Mouse (Mus musculus) yolk sac, embryonic 10.5 days (tissue): Measurements from ENCODE around the gene Zfp653.

Experiments
- DNase-seq: peaks from one replicate; pipeline ENCODE4 v3.0.0-alpha.2; 2017; ENCODE audit warnings: low spot score

Gene Zfp653

GRCm38 (mm10) chr9:22069881-22070553, 1.2 kb downstream of the Zfp653 start:
- no peak for DNase-seq

DNA sequence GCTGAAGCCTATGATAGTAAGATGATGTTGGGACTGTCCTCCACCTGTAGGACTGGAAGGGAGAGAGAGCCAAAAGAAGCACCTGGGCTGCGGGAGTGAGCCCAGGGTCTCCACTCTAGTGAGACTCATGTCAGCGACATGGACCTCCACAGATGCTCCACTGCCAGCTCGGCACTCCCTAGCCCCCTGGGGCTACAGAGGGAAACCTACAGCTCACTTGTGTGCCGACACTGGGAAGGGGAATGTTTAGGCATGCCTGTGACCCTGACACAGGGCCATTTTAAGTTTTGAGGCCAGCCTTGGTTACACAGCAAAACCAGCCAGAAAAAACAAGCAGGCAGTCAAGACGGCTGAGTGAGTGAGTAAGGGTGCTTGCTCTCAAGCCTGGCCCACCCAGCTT, 4.0 kb downstream of the Zfp653 start:
- no peak for DNase-seq

GRCm38 (mm10) chr9:22066433-22066832, 4.7 kb downstream of the Zfp653 start:
- DNase-seq = no peak

GRCm38 (mm10) chr9:22065642-22066041, 5.5 kb downstream of the Zfp653 start:
- DNase-seq = peak; percentile 77

GRCm38 (mm10) chr9:22064341-22064740, 6.8 kb downstream of the Zfp653 start:
- no peak for DNase-seq

DNA sequence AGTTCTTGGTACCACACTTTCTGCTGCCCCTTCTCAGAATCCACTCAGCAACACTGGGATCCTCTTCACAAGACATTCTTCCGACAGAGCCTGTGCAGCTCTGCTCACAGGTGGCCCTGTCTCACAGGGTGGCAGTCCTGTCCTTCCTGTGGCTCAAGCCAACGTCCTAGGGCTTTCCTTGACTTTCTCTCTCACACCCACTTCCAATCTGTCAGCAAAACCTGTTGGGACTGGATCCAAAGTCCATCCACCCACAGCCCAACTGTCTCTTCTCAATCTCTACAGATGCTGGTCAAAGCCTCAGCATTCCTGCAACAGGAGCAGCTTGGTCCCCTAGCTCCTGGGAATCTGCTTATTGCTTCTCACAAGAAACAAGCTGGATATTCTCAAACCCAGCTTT, 9.8 kb downstream of the Zfp653 start:
- peak; percentile 30 for DNase-seq

- DNase-seq = no peak
Measured at GRCm38 (mm10) chr9:22058011-22058424, 13.2 kb downstream of the Zfp653 start.

GRCm38 (mm10) chr9:22057031-22057517, 14.1 kb downstream of the Zfp653 start:
- no peak for DNase-seq

DNA sequence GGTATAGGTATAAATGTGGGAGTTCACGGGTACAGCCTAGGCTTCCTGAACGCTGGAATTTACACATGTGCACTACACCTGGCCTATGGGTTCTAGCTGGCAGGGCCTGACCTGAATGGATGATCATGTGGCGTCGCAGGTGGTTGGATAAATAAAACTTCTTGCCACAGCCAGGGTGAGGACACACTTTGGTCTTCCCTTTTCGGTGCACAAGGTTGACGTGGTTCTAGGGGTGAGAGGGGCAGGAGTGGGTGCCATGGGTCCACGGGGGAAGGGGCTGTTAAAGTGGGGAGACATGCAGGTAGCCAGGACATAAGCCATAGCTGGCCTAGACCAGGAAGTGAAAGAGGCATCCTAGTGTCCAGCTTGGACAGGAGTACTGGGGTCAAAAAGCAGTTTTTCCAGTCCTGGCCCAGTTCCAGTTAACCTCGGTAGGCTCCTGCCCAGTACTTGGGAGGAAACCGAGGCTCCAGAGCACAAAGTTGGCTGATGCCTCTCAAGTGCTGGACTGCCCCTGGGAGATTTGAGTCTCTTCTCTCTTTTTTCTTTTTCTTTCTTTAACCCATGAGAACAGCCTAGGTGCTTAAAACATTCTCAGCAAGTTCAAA, 14.8 kb downstream of the Zfp653 start:
- no peak for DNase-seq

DNA sequence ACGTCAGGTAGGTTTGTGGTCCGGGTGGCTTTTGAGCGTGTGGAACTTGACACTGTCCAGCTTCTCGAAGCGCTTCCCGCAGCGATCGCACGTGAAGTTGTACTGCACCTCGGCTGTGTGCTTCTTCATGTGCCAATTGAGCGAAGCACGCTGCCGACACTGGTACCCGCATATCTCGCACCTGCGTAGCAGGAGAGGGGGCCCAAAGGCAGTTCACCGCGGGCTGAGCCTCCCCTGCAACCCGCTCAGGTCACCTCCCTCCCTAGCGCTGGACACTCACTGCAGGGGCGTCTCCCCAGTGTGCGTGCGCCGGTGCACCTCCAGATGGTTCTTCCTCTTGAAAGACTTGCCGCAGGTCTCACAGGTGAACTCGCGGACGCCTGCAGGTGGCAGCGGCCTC, 15.5 kb downstream of the Zfp653 start:
- no peak for DNase-seq

- DNase-seq = peak; percentile 82
Measured at GRCm38 (mm10) chr9:22054411-22055076, 16.6 kb downstream of the Zfp653 start.

DNA sequence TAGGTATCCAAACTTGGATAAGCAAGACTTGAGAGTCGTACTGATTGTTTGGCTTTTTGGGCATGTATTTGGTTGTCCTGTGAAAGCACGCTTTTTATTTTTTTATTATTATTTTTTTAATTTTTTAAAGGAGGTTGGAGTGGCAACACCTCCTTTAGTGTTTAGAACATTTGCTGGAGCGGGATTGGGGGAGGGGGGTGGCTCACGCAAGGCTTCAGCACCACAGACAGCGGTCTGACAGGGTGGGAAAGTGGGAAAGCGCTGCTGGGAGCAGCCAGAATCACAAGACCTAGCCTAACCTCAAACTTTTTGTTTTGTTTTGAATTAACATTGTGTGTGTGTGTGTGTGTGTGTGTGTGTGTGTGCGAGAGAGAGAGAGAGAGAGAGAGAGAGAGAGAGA, 17.5 kb downstream of the Zfp653 start:
- peak; percentile 47 for DNase-seq

- DNase-seq = no peak
Measured at GRCm38 (mm10) chr9:22051958-22052254, 19.3 kb downstream of the Zfp653 start, which contains the start of gene Elavl3. Elavl3 (minus strand) TSS chr9:22052023.

- DNase-seq = no peak
Measured at GRCm38 (mm10) chr9:22051161-22051957, 19.8 kb downstream of the Zfp653 start.

DNA sequence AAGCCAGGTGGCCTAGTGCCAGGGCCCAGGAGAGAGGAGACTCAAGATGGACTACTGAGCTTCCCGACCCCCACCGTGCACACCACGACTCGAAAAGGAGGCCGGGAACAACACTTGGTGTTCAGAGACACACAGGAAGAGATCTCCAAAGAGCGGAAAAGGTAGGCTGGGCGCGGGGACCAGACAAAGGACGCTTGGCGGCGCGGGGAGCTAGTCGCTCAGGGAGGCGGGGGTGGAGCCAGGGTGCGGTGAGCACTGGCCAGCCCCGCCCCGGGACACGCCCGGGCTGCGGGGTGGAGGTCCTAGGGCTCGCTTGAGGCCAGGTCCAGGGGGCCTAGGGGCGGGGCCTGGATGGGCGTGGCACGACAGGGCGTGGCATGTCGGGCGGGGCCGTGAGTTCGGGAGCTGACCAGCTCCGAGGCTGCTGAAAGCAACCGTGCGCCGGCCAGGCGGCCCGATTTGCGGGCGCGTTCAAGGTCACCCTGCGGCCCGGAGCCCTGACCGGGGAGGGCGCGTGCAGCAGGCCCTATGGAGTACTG, 20.8 kb downstream of the Zfp653 start:
- peak; percentile 68 for DNase-seq

DNA sequence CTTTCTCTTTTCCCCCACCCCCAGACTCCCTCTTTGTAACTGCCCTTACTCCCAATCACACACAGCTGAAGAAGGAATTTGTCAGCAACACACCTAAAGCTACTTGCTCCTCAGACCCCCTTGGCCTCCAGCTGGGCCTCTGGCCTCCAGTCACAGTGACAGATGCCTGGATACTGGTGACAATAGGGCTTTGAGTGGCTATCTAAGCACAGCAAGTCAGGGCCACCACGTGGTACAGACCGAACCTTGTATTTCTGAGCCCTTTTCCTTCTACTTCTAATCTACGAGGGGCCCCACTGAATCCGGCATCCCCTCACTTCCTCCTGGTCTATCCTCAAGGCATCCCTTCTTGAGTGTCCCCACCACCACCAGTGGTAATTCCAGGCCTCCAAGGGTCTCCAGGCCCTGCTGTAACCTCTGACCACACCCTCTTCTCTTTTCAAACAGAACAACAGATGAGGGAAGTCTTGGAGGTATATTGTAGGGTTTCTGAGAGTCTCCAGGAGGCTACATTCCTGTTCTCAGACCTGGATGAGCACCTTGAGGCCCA, 21.4 kb downstream of the Zfp653 start:
- no peak for DNase-seq

DNA sequence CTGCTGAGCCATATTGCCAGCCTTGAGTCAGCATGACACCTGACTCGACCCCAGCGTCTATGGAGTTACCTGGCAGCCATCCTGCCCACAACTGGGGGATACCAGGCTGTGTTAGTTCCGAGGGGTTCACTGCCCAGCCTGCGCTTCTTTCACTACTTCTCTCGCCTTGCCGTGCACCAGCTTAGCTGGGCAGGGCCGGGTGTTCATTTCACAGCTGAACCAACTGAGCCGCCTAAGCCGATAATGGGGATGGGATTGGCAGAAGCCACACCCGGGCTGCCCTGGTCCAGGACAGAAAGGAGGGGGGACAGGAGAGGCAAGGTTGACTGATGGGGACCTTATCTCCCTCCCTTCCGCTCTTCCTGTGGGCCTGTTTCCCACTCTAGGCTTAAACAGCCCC, 21.9 kb downstream of the Zfp653 start:
- DNase-seq = no peak

- no peak for DNase-seq
Measured at GRCm38 (mm10) chr9:22047329-22047728, 23.8 kb downstream of the Zfp653 start.

- DNase-seq = no peak
Measured at GRCm38 (mm10) chr9:22041832-22042231, 29.3 kb downstream of the Zfp653 start.

- DNase-seq = no peak
Measured at GRCm38 (mm10) chr9:22037826-22038225, 33.4 kb downstream of the Zfp653 start.

GRCm38 (mm10) chr9:22035300-22036044, 35.7 kb downstream of the Zfp653 start:
- no peak for DNase-seq
